Mouse (Mus musculus): ENCODE data around the gene Senp5. TPM values are rescaled to one million over a fixed set of nuclear protein-coding genes. Genes with fewer than 3 reads are reported as not detected.

The Senp5 gene
- polyA plus RNA-seq (2015; fragmentation: Nextera tagmentation; extraction: Ambion mirVana) = 10.4 and 11.3 TPM in 2 replicates

DNA sequence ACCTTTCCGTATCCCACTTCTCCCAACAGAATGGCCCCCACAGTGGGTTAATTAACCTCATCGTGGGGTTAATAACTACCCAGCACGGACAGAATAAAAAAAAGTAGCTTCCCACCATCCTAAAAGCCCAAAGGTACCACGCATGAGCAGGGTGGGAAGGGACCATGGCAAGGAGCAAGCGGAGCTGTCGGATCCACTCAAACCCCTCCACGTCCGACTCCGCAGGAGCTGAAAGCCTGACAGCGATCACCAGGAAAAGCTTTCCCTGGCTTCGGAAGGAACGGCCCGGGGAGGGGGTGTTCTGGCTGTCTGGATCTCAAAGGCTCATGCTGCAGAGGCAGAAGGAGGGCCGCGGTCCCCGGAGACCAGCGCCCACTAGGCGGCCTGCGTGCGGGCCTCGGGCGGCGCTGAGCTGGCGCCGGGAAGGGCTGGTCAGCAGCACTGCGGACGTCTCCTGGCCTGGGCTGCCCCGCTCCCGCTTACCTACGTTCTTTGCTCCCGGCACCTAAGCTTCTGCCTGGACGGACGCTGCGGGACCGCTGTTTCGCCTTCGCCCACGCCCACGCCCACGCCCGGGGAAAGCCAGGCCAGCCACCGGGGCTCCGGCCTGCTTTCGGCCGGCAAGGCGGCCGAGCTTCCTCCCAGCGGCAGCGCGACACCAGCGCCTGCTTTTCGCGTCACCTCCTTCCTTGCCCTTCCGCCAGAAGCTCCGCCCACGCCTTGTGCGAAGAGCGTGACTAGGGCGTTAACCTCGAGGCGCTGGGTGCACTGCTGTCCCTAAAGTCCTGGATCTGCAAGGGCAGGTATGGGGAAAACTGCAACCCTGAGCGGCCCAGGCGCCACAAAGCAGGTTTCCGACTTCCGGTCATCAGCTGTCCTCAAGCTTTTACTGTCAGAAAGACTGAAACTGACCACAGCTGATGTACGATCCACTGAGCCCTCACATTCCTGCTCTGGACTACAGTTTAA is at the start of gene Senp5:
Gene Senp5 (minus strand): TSS at position 779 of the 969 bp plus-strand sequence.
- WGBS = 1% methylated on average over 66 of the region's 66 CpGs
- peaks cover 20% of the 10 kb centered on the region for H3K4me1 ChIP-seq
- peaks cover 13% of the 10 kb centered on the region for H3K36me3 ChIP-seq
- no peaks in the 10 kb centered on the region for H3K27me3 ChIP-seq (replicated peaks)
- H3K27ac ChIP-seq (replicated peaks) = peak within 1 kb of the TSS; percentile 71
- ATAC-seq (ENCODE audit: extremely low read depth, insufficient number of reproducible peaks, low FRiP score, low TSS enrichment) = peak; percentile 80
- H3K4me3 ChIP-seq = peak within 1 kb of the TSS; percentile 90
- peak within 1 kb of the TSS; percentile 88 for H3K4me2 ChIP-seq
- no peaks in the 10 kb centered on the region for H3K9me3 ChIP-seq
- peak within 1 kb of the TSS; percentile 96 for H3K9ac ChIP-seq

DNA sequence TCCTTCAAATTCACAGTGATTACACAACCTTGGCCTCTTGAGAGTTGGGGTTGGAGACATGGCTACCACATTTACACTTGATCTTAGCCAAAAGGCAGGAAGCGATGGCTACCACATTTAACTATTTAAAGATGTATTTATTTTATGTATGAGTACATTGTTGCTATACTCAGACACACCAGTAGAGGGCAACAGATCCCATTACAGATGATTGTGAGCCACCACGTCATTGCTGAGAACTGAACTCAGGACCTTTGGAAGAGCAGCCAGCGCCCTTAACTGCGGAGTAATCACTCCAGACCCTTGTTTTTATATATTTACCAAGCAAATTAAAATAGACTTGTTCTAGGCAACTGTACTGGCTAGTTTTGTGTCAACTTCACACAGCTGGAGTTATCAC is 39.3 kb upstream of the Senp5 start:
- 0 out of 2 replicates have a peak, but pooled peaks cover 3% of the 10 kb centered on the region for H3K9me3 ChIP-seq
- no peak overlapping the region for H3K27ac ChIP-seq (replicated peaks)
- H3K4me1 ChIP-seq = no peaks in the 10 kb centered on the region
- H3K4me3 ChIP-seq = no peak overlapping the region
- H3K36me3 ChIP-seq = peaks cover 91% of the 10 kb centered on the region
- 92% methylated on average over 4 of the region's 4 CpGs for WGBS
- H3K4me2 ChIP-seq = no peak overlapping the region
- H3K9ac ChIP-seq = no peak overlapping the region
- no peaks in the 10 kb centered on the region for H3K27me3 ChIP-seq (replicated peaks)
- ATAC-seq (ENCODE audit: extremely low read depth, insufficient number of reproducible peaks, low FRiP score, low TSS enrichment) = no peak

DNA sequence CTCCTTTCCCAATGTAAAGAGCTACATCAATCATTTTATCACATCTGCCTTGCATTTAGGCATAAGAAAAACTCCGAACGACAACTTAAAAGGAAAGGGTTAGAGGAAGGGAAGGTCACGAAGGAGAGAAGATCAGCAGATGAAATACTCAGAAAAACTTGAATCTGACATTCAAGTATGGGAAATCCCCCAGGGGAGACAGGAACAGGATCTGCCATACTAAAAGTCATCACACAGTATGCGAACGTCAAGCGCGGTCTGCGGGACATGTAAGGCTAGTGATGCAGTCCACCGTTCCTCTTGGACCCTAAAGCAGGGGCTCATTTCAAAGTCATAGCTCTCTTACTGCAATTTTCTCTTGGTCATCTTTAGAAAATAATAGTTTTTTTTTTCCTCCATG is 16.6 kb upstream of the Senp5 start:
- no peak overlapping the region for H3K27ac ChIP-seq (replicated peaks)
- no peak overlapping the region for H3K9ac ChIP-seq
- H3K36me3 ChIP-seq = peaks cover 86% of the 10 kb centered on the region
- ATAC-seq (ENCODE audit: extremely low read depth, insufficient number of reproducible peaks, low FRiP score, low TSS enrichment) = no peak
- no peak overlapping the region for H3K4me2 ChIP-seq
- no peaks in the 10 kb centered on the region for H3K27me3 ChIP-seq (replicated peaks)
- 91% methylated on average over 9 of the region's 9 CpGs for WGBS
- H3K9me3 ChIP-seq = no peaks in the 10 kb centered on the region
- H3K4me3 ChIP-seq = no peak overlapping the region
- H3K4me1 ChIP-seq = no peaks in the 10 kb centered on the region

DNA sequence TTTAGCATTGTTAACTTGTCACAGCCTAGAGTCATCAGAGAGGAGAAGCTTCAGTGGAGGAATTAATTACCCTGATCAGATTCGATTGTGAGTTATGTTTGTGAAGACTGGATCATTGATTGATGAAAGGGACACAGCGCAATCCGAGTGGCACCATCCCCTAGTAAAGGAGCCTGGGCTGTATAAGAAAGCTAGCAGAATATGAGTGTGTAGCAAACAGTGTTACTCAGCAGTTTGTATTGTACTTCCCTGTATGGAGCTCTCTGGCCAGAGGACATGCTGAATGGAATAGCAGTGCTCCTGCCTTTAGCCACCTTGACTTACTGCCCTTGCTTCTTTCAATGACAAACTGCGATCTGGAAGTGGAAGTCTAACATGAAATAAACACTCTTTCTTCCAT is 7.2 kb upstream of the Senp5 start:
- Histone ChIP-seq H3K4me3 (no peak overlapping the region), H3K27ac (replicated peaks) (no peak overlapping the region), H3K27me3 (replicated peaks) (no peaks in the 10 kb centered on the region), H3K4me2 (no peak overlapping the region), H3K36me3 (peaks cover 26% of the 10 kb centered on the region), H3K9ac (no peak overlapping the region), H3K4me1 (no peaks in the 10 kb centered on the region), H3K9me3 (no peaks in the 10 kb centered on the region)
- ATAC-seq (ENCODE audit: extremely low read depth, insufficient number of reproducible peaks, low FRiP score, low TSS enrichment) = no peak
- 85% methylated on average over 4 of the region's 4 CpGs for WGBS

DNA sequence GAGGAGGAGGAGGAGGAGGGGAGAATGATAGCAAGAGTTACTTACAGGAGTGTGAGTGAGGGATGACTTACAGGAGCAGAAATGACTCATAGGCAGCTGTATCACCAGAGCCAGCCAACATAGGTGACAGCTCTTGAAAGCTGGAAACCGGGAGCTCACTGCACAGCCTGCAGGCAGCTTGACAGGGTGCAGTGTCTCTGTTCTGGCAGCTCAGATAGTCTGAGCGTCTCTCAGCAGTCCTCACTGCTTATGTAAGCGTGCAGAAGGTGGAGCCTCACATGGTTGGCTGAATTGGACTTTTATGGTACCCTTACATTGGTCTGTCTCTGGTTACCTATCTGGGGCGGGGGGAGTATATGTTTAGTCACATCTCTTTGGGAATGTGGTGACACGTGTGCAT is 6.8 kb upstream of the Senp5 start:
- Histone ChIP-seq H3K27ac (replicated peaks) (no peak overlapping the region), H3K36me3 (peaks cover 24% of the 10 kb centered on the region), H3K4me1 (no peaks in the 10 kb centered on the region), H3K9ac (no peak overlapping the region), H3K9me3 (no peaks in the 10 kb centered on the region), H3K4me3 (no peak overlapping the region), H3K27me3 (replicated peaks) (no peaks in the 10 kb centered on the region), H3K4me2 (no peak overlapping the region)
- ATAC-seq (ENCODE audit: extremely low read depth, insufficient number of reproducible peaks, low FRiP score, low TSS enrichment) = no peak
- 36% methylated on average over 5 of the region's 5 CpGs for WGBS

DNA sequence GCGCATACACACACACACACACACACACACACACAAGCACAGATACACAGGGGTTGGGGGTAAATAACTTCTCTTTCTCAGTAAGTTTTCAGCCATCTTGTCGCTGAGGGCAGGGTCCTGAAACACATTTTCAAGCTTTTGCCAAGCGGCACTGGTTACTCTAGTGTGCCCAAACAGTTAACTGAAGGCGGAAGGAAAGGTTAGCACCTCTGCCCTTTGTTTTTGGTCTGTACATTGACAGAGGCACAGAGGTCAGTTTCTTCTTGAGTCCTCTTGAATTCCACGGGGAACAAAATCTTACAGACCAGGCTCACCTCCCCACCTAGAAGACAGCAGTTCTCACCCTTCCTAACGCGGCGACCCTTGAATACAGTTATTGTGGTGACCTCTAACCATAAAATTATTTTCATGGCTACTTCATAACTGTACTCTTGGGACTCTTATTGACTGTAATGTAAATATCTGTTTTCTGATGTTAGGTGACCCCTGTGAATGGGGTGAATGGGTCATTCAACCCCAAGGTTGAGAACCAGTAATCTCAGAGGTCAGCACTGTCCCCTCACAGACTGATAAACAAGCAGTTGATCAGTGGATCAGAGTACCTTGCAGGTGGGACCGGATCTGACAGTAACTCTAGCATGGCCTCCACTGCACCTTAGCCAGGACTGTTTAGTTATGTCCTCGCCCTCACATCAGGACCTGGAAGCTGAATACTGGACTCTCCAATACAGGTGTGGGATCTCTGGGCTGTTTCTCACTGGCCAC is 5.6 kb upstream of the Senp5 start:
- no peak overlapping the region for H3K4me3 ChIP-seq
- H3K9me3 ChIP-seq = no peaks in the 10 kb centered on the region
- H3K27me3 ChIP-seq (replicated peaks) = no peaks in the 10 kb centered on the region
- 70% methylated on average over 10 of the region's 10 CpGs for WGBS
- H3K36me3 ChIP-seq = peaks cover 12% of the 10 kb centered on the region
- H3K27ac ChIP-seq (replicated peaks) = no peak overlapping the region
- peaks cover under 1% of the 10 kb centered on the region for H3K4me1 ChIP-seq
- no peak overlapping the region for H3K4me2 ChIP-seq
- ATAC-seq (ENCODE audit: extremely low read depth, insufficient number of reproducible peaks, low FRiP score, low TSS enrichment) = no peak
- H3K9ac ChIP-seq = no peak overlapping the region

DNA sequence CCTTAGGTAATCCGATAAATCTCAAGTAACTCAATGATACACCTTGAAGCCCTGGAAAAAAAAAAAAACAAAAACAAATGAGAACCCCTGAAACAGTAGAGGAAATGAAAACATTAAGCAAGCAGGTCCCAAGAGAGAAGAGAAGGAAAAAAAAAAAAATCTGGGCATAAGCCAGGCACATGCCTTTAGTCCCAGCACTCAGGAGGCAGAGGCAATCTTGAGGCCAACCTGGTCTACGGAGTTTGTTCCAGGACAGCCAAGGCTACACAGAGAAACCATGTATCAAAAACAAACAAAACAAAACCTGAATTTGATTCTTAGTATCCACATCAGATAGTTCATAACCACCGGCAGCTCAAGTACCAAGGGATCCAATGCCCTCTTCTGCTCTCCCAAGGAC is 1.6 kb upstream of the Senp5 start:
- H3K27me3 ChIP-seq (replicated peaks) = no peaks in the 10 kb centered on the region
- H3K4me3 ChIP-seq = no peak overlapping the region
- no peak for ATAC-seq (ENCODE audit: extremely low read depth, insufficient number of reproducible peaks, low FRiP score, low TSS enrichment)
- peaks cover 20% of the 10 kb centered on the region for H3K4me1 ChIP-seq
- no peak overlapping the region for H3K4me2 ChIP-seq
- 87% methylated on average over 3 of the region's 3 CpGs for WGBS
- no peaks in the 10 kb centered on the region for H3K9me3 ChIP-seq
- peaks cover 8% of the 10 kb centered on the region; the same call in 1 of the 2 replicates for H3K36me3 ChIP-seq
- H3K27ac ChIP-seq (replicated peaks) = no peak overlapping the region
- no peak overlapping the region for H3K9ac ChIP-seq

DNA sequence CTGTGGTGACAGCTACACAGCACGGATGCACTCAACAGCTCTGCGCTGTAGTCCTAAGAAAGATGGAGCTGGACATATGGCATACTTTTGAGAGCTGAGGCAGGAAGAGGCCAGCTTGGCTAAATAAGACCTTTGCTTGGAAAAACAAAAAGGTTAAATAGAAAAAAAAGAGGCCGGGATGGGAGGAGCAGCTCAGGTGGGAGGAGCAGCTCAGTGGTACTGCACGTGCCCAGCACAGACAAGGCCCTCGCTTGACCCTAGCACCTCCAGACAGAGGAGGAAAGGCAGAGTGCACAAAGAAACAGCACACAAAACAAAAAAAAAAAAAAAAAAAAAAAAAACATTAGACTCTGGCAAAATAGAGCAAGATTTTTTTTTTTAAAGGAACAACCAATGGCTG is 6.7 kb downstream of the Senp5 start:
- no peak overlapping the region for H3K9ac ChIP-seq
- no peak overlapping the region for H3K4me3 ChIP-seq
- ATAC-seq (ENCODE audit: extremely low read depth, insufficient number of reproducible peaks, low FRiP score, low TSS enrichment) = no peak
- no peaks in the 10 kb centered on the region for H3K9me3 ChIP-seq
- peaks cover 4% of the 10 kb centered on the region for H3K4me1 ChIP-seq
- H3K36me3 ChIP-seq = peaks cover 48% of the 10 kb centered on the region
- no peak overlapping the region for H3K27ac ChIP-seq (replicated peaks)
- whole genome bisulfite sequencing = 80% methylated on average over 5 of the region's 5 CpGs
- H3K27me3 ChIP-seq (replicated peaks) = no peaks in the 10 kb centered on the region
- no peak overlapping the region for H3K4me2 ChIP-seq

DNA sequence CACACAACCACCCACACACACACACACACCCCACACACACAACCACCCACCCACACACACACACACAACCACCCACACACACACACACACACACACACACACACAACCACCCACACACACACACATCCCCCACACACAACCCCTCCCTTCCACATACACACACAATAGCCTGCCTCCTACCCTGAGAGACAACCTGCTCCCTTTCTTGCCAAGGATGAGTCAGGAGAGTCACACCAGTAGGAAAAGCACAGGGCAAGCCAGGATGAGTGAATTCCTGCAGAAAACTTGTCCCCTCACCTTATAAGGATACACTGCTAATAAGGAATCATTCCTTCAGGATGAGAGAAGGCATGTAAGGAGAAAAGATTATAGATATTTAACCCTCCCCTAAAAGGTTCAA is 9.1 kb downstream of the Senp5 start:
- no peak for ATAC-seq (ENCODE audit: extremely low read depth, insufficient number of reproducible peaks, low FRiP score, low TSS enrichment)
- Histone ChIP-seq H3K9ac (no peak overlapping the region), H3K36me3 (peaks cover 52% of the 10 kb centered on the region)

DNA sequence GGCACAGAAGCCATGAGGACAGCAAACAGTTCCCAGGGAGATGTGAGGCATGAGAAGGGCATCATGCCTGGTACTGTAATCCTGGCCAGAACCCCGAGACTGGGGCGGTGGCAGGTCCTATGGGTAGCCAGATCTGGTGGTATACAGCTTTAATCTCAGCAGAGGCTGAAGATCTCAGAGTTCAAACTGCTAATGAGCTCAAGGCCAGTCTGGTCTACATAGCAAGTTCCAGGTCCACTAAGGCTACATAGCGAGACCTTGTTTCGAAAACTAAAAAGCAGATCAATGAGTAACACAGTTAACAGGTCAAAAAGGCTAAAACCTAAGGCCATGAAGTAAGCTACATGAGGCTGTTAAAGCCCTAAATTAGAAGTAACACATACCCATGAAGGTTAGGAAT is 9.9 kb downstream of the Senp5 start:
- Histone ChIP-seq H3K27me3 (replicated peaks) (no peaks in the 10 kb centered on the region), H3K9ac (no peak overlapping the region), H3K36me3 (peaks cover 60% of the 10 kb centered on the region), H3K9me3 (no peaks in the 10 kb centered on the region), H3K4me2 (no peak overlapping the region), H3K4me1 (no peaks in the 10 kb centered on the region), H3K4me3 (no peak overlapping the region), H3K27ac (replicated peaks) (no peak overlapping the region)
- WGBS = 95% methylated on average over 4 of the region's 4 CpGs
- no peak for ATAC-seq (ENCODE audit: extremely low read depth, insufficient number of reproducible peaks, low FRiP score, low TSS enrichment)

More for the DNA sequence above, 9.1 kb downstream of the Senp5 start:
- H3K4me3 ChIP-seq = no peak overlapping the region
- no peaks in the 10 kb centered on the region for H3K27me3 ChIP-seq (replicated peaks)
- no peak overlapping the region for H3K27ac ChIP-seq (replicated peaks)
- H3K4me1 ChIP-seq = no peaks in the 10 kb centered on the region
- H3K4me2 ChIP-seq = no peak overlapping the region
- H3K9me3 ChIP-seq = no peaks in the 10 kb centered on the region

DNA sequence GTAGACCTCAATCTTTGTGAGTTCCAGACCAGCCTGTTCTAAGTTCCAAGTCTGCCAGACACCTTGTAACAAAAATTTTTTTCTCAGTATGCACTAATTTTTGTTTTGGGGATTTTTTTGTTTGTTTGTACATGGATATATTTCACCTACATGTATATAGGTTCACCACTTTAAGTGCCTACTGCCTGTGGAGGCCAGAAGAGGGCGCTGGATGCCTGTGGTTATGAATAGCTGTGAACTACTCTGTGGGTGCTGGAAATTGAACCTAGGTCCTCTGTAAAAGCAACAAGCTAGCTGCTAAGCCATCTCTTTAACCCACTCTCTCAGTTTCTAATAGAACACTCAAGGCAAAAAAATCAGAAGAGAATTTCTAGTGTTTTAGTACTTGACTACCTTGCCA is 11.0 kb downstream of the Senp5 start:
- ATAC-seq (ENCODE audit: extremely low read depth, insufficient number of reproducible peaks, low FRiP score, low TSS enrichment) = no peak
- no peak overlapping the region for H3K27ac ChIP-seq (replicated peaks)
- no peaks in the 10 kb centered on the region for H3K9me3 ChIP-seq
- no peaks in the 10 kb centered on the region for H3K27me3 ChIP-seq (replicated peaks)
- no peak overlapping the region for H3K9ac ChIP-seq
- no peak overlapping the region for H3K4me2 ChIP-seq
- no peaks in the 10 kb centered on the region for H3K4me1 ChIP-seq
- peaks cover 68% of the 10 kb centered on the region for H3K36me3 ChIP-seq
- 50% methylated on average over 1 of the region's 1 CpGs for WGBS
- no peak overlapping the region for H3K4me3 ChIP-seq

Data from heart, embryonic 13.5 days (tissue).